Mouse (Mus musculus): ENCODE data around the gene Lag3. TPM values are rescaled to one million over a fixed set of nuclear protein-coding genes. Genes with fewer than 3 reads are reported as not detected.

Gene Lag3
- 0.68 TPM in 1 of 3 replicates, not detected in the others for total RNA-seq (2017)

- no peak for ATAC-seq (replicated peaks; ENCODE audit: insufficient number of reproducible peaks, low FRiP score, low TSS enrichment, poor library complexity, severe bottlenecking)
These were observed at the start of gene Lag3 for GRCm38 (mm10) chr6:124911533-124912218. Gene Lag3, minus strand, starts transcription at chr6:124911705.

DNA sequence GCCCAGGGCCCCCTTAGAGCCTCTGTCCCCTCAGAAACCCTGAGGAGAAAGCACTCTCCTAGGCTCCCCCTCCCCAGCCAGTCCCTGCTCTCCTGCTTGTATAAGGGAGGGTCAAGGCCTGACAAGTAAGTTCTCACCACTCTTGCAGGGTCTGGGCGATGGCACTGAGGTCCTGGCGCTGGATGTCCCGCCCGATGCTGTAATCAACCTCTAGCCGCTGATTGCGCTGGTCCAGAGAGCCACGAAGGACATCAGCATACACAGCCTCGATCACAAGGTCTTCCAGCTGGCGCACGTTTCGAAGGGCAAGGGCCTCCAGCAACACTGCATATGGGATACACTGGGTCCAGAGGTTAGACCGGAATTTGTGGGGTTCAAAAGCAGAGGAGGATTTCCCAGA is 49.5 kb upstream of the Lag3 start:
- no peak for ATAC-seq (replicated peaks; ENCODE audit: insufficient number of reproducible peaks, low FRiP score, low TSS enrichment, poor library complexity, severe bottlenecking)

GRCm38 (mm10) chr6:124959960-124960359 is 48.5 kb upstream of the Lag3 start:
- no peak for ATAC-seq (replicated peaks; ENCODE audit: insufficient number of reproducible peaks, low FRiP score, low TSS enrichment, poor library complexity, severe bottlenecking)

GRCm38 (mm10) chr6:124958127-124958526 is 46.6 kb upstream of the Lag3 start:
- ATAC-seq (replicated peaks; ENCODE audit: insufficient number of reproducible peaks, low FRiP score, low TSS enrichment, poor library complexity, severe bottlenecking), result no peak

DNA sequence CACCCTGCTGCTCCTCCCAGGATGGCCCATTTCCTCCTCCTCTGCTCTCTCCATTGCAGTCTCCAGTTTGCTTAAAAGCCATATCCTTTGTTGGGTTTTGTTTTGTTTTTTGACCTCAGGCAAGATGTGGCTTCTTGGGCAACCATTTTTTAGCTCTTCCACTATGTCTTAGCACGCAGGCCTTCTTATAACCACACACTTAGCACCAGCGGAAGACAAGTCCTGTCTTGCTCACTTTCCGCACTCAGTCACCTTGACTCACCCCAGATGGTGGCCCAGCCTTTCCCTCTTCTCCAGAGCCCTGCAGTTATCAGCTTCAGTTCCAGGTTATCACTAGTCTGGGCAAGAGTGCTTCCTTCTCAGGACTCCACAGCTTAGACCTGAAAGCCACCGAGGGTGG is 43.7 kb upstream of the Lag3 start:
- ATAC-seq (replicated peaks; ENCODE audit: insufficient number of reproducible peaks, low FRiP score, low TSS enrichment, poor library complexity, severe bottlenecking), result no peak

- ATAC-seq (replicated peaks; ENCODE audit: insufficient number of reproducible peaks, low FRiP score, low TSS enrichment, poor library complexity, severe bottlenecking), result no peak
These were observed 42.6 kb upstream of the Lag3 start for GRCm38 (mm10) chr6:124953991-124954715.

GRCm38 (mm10) chr6:124943526-124943925 is 32.0 kb upstream of the Lag3 start:
- ATAC-seq (replicated peaks; ENCODE audit: insufficient number of reproducible peaks, low FRiP score, low TSS enrichment, poor library complexity, severe bottlenecking), result no peak

DNA sequence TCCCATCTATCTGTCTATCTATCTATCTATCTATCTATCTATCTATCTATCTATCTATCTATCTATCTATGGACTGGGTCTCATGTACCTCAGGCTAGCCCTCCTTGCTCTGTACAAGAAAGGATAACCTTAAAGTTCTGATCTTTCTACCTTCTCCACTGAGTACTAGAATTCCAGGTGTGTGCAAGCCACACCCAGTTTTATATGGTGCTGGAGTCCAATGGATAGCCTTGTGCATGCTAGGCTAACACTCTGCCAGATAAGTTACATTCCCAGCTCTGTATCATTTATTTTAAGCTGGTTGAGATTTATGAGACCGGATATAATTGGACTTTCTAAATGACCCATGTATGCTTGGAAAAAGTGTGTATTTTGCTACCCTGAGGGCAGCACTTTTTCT is 30.2 kb upstream of the Lag3 start:
- ATAC-seq (replicated peaks; ENCODE audit: insufficient number of reproducible peaks, low FRiP score, low TSS enrichment, poor library complexity, severe bottlenecking), result no peak

DNA sequence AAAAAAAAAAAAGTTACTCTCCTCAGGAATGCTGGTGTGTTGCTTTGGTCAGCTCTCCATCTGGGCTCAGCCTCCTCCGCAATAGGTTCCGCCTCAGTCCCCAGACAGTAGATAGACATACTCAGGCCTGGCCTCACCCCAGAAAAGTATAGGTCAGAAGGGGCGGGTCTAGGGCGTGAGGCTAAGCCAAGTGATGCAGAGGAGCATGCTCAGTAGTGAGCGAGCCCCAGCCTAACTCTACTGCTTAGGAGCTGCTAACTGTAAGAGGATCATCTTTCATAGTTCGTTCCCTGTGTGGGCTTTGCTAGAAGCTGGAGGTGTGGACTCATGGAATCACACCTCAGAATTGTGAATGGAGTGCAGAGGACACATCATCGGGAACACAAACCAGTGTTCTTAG is 27.0 kb upstream of the Lag3 start:
- no peak for ATAC-seq (replicated peaks; ENCODE audit: insufficient number of reproducible peaks, low FRiP score, low TSS enrichment, poor library complexity, severe bottlenecking)

GRCm38 (mm10) chr6:124937493-124937892 is 26.0 kb upstream of the Lag3 start:
- no peak for ATAC-seq (replicated peaks; ENCODE audit: insufficient number of reproducible peaks, low FRiP score, low TSS enrichment, poor library complexity, severe bottlenecking)

GRCm38 (mm10) chr6:124936681-124937080 is 25.2 kb upstream of the Lag3 start:
- no peak for ATAC-seq (replicated peaks; ENCODE audit: insufficient number of reproducible peaks, low FRiP score, low TSS enrichment, poor library complexity, severe bottlenecking)

DNA sequence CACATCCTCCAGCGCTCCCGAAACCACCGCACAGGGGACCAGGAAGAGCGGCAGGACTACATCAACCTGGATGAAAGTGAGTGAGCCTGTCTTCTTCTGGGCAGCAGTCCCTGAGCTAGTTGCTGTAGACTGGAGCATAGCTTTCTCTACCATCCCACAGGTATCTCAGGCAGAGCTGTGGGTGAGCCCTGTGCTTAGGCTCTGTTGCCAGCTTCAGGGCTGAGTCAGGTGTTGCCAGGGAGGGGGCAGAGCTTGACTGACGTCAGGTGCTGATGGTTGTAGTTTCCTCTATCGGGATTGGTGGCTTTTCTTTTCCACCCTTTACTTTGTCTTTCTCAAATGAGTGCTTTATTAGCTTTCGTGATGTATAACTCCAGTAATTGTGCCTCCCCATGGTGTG is 23.2 kb upstream of the Lag3 start:
- no peak for ATAC-seq (replicated peaks; ENCODE audit: insufficient number of reproducible peaks, low FRiP score, low TSS enrichment, poor library complexity, severe bottlenecking)

DNA sequence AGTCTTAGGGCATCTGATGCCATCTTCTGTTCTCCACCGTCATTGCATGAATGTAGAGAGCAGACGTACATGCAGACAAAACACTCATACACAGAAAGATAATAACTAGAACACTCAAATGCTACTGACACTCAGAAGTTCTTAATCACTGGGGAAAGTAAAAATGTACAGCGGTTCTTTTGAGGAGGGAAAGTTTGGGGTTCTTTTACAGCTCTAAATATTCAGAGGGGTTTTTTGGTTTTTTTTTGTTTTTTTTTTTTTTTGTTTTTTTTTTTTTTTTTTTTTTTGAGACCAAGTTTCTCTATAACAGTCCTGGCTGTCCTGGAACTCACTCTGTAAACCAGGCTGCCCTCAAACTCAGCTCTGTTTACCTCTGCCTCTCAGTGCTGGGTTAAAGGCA is 21.6 kb upstream of the Lag3 start:
- ATAC-seq (replicated peaks; ENCODE audit: insufficient number of reproducible peaks, low FRiP score, low TSS enrichment, poor library complexity, severe bottlenecking), result no peak

- no peak for ATAC-seq (replicated peaks; ENCODE audit: insufficient number of reproducible peaks, low FRiP score, low TSS enrichment, poor library complexity, severe bottlenecking)
These were observed 20.8 kb upstream of the Lag3 start for GRCm38 (mm10) chr6:124932314-124932695.

DNA sequence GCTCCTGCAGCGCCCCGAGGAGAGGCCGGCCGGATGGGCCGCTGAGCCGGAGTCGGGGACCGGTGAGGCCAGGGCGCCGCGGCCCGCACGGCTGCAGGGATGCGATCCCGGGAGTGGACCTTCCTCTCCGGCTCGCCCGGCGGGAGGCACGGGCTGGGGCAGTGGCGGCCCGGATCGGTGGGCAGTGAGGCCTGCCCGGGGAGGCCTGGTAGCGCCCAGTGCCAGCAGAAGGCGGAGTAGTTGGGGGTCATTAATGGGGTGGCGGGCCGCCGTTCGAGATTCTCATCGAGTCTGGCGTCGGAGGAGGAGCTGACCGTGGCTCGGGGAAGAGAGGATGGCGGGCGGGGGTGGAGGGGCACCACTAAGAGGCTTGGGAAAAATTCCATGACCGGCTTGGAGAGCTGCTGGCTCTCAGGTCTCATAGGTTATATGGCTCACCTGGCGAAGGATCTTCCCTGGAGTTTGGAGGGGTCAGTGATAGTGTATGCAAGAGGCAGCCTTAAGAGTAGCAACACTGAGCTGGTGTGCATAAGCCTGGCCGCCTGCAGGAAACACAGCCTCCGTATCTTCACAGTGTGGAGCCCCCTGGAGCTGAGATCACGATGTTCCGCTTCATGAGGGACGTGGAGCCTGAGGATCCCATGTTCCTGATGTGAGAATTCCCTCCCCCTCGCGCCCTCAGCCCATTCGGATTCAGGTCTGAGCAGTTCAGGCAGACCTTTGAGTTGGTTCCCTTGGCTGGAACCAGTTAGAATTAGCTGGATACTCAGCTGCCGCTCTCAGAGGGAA is 20.2 kb upstream of the Lag3 start:
- no peak for ATAC-seq (replicated peaks; ENCODE audit: insufficient number of reproducible peaks, low FRiP score, low TSS enrichment, poor library complexity, severe bottlenecking)

DNA sequence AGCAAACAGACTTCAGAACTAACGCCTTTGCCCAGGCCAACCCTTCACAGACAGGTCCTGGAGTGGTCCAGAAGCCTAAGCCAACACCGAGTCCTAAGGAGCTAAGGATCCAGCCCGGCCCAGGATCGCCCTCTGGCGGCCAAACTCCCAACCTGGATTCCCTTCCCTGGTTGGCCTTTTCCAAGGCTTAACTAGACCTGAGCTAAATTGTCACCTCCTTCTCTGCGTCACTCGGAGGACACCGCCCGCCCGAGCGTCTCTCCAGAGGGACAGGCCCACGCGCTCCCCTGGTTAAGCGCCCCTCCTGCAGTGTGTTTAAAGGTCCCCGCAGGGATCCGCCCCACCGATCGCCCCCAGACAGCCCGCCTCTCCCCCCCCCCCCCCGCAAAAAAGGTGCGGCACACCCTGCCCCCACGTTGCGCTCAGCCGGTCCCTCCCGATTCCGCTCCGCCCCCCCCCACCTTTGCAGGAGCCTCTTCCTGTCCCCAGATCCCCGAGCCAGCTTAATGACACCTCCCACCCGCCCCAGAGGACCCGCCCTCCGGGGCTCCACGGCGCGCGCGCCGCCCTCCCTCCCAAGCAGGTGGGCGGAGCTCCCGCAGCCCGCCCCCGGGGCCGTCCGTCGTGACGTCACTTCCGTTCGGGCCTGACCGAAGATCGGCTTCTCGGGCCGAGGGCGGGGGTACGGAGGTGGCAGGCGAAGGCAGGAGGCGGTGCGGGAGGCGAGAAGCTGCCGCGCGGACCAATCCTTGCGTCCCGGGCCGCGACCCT is 19.4 kb upstream of the Lag3 start, which contains the start of gene Mlf2:
Gene Mlf2 (plus strand): TSS at position 633 of the 771 bp plus-strand sequence.
- peak; percentile 82 for ATAC-seq (replicated peaks; ENCODE audit: insufficient number of reproducible peaks, low FRiP score, low TSS enrichment, poor library complexity, severe bottlenecking)

- no peak for ATAC-seq (replicated peaks; ENCODE audit: insufficient number of reproducible peaks, low FRiP score, low TSS enrichment, poor library complexity, severe bottlenecking)
These were observed 18.7 kb upstream of the Lag3 start for GRCm38 (mm10) chr6:124930231-124930630.

- no peak for ATAC-seq (replicated peaks; ENCODE audit: insufficient number of reproducible peaks, low FRiP score, low TSS enrichment, poor library complexity, severe bottlenecking)
These were observed 14.4 kb upstream of the Lag3 start for GRCm38 (mm10) chr6:124925941-124926340.
